Mouse (Mus musculus) adrenal gland, adult 2 months (tissue): ENCODE data around the gene Smyd2. TPM values are rescaled to one million over a fixed set of nuclear protein-coding genes. Genes with fewer than 3 reads are reported as not detected.

Source experiments
- DNase-seq: peaks from one replicate; pipeline ENCODE4 v3.0.0; 2021
- long read RNA-seq: library from polyadenylated mRNA; stranded (forward); transcript quantifications from one replicate; pipeline ENCODE4 v2.0.0, GENCODE M21; 2021
- polyA plus RNA-seq: library from polyadenylated mRNA; depleted of rRNA; stranded (reverse); fragments of >200 nt; gene quantifications from 2 replicates; pipeline ENCODE4 v1.2.3, GENCODE M21; 2012; rRNA removed
- total RNA-seq, 2 experiments: library from RNA; stranded (reverse); gene quantifications; 2 replicates each; pipeline ENCODE4 v1.2.3; 2021

Gene Smyd2
- total RNA-seq (10 to 100 TPM; 76.9 to 85.2 TPM), polyA plus RNA-seq (60.6 and 72.5 TPM in 2 replicates)
- long read RNA-seq, transcript Smyd2-201 (12 exons, 1,680 nt), result major isoform, 64 of 78 reads
- long read RNA-seq, partial matches to known transcripts, result 9 of 78 reads
- long read RNA-seq, other reads (novel, unspliced or antisense), result 4 of 78 reads

GRCm38 (mm10) chr1:189921818-189922592 lies at the start of gene Smyd2:
Gene Smyd2, minus strand, starts transcription at chr1:189922363.
- DNase-seq, result peak; percentile 91

DNA sequence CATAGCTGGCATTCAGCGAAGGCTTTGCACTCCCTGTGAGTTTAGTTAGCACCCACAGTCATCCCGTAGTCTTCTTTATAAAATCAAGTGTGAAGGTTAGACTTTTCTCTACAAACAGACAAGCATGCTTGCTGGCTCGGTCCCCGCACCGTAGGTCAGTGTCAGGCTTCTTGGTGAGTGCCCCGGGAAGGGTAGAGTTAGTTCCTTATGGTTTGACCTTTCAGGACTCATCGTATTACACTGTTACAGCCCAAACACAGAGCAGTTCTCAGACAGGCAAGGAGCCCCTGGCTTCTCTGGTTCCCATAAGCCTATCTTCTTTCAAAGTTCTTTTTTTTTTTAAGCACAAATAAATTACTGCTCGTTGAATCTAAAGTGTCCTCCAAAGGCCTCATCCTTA lies 48.2 kb upstream of the Smyd2 start:
- no peak for DNase-seq

DNA sequence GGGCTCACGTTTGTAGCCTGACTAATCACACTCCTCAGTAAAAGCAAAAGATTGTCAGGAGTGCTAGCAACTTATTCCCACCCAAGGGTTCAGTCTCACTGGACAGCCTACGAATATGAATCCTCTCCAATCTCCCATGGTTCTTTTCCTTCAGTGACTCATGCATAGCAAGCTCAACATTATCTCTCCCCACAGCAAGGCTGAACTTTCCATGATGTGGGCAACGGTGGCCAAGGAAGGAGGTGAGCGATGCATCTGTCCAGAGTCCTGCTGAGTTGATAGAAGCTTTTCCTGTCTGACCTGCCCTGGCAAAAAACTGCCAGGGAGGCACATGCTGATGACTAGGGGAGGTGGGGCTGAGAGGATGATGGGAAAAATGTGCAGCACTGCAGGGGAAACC lies 45.9 kb upstream of the Smyd2 start:
- peak; percentile 9 for DNase-seq

DNA sequence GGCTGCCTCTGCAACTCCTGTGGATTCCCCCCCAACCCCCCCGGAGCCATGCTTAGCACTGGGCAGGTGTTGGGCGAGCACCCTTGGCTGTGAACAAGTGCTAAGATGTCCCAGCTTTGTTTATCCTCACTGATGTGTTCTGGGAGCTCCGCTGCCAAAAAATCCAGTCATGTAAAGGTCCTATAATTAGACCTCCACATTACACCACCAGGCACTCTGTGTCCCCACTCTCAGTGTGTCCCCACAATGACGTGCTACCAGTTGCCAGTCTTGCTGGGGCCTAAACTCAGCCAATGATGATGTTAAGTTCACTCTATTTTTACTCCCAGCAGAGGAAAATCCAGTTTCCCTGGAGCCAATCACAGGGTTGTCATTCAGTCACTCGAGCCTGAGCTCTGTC lies 38.3 kb upstream of the Smyd2 start:
- no peak for DNase-seq

DNA sequence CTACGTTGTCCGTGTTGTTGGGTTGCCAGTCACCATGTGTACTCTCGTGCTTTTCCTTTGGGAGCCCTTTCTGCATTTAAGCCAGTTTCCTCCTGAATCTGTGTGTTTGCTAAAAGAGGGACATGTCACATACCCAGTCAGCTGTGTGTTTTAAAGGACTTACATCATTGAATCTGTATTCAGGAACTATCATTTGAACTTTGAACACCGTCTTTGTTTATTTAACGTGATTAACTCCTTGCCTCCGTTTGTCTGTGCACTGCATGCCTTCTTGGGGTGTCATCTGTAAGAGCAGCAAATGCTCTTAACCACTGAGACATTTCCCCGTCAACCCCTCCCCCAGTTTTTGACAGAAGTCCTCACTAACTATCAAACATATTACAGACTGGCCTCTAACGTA lies 37.6 kb upstream of the Smyd2 start:
- no peak for DNase-seq

- no peak for DNase-seq
These were observed 29.7 kb upstream of the Smyd2 start for GRCm38 (mm10) chr1:189951861-189952260.

- DNase-seq, result no peak
These were observed 25.2 kb upstream of the Smyd2 start for GRCm38 (mm10) chr1:189947411-189947810.

DNA sequence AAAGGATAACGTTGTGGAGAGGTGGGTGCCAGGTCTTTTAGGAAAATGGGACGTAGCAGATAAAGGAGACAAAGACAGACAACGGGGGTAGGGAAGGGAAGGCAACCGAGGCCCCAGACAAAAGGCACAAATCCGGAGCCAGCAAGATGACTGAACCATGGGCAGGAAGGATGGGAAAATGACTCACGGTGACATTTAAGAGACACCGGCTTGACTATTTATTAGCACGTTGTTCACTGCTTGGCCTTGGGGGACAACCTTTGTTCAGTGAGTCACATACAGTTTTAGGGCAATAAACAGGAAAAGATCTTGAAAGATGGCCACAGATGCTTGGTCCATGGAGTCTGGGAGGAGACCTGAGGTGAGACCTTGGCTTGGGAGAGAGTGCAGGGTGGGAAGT lies 24.0 kb upstream of the Smyd2 start:
- peak; percentile 74 for DNase-seq

DNA sequence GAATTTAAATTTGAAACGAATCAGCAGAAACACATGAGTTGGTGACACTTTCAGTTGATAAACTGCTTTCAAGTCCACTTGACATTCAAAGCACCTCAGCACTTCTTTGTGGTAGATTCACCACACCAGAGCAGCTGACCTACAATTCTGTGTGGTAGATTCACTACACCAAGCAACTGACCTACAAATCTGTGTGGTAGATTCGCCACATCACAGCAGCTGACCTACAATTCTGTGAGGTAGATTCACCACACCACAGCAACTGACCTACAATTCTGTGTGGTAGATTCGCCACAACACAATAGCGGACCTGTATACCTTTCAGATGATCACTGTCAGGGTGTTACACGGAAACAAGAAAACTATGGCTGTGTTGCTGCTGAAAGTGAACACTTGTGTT lies 19.6 kb upstream of the Smyd2 start:
- DNase-seq, result no peak

DNA sequence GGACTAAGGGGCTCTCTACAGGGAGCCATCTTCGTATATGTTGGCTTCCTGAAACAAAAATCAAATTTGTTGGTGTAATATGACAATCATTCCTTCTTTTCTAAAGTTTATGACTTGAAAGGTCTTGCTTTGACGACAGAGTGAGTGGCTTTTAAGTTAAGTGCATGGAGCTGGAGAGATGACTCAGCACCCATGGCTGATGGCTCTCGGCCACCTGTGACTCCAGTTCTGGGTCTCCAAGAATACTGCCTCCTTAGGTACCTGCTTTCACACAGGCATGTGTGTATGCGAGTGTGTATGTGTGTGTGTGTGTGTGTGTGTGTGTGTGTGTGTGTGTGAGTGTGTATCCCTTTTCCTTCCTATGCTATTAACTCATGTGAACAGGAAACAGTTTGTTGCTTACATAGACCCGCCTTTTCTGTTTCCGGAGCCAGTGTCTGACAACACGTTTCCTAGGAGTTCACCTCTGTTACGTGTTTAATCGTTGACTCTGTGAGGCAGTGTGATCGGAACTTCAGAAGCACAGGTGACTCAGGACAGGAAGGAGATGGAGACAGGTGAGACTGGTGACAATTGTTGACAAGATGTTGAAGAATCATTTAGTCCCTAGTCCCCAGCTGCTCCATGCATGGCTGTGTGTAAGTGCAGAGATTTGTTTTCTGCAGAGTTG lies 14.4 kb upstream of the Smyd2 start:
- DNase-seq, result peak; percentile 26

- DNase-seq, result no peak
These were observed 11.5 kb upstream of the Smyd2 start for GRCm38 (mm10) chr1:189933480-189934202.

- DNase-seq, result no peak
These were observed 10.8 kb upstream of the Smyd2 start for GRCm38 (mm10) chr1:189932976-189933375.

DNA sequence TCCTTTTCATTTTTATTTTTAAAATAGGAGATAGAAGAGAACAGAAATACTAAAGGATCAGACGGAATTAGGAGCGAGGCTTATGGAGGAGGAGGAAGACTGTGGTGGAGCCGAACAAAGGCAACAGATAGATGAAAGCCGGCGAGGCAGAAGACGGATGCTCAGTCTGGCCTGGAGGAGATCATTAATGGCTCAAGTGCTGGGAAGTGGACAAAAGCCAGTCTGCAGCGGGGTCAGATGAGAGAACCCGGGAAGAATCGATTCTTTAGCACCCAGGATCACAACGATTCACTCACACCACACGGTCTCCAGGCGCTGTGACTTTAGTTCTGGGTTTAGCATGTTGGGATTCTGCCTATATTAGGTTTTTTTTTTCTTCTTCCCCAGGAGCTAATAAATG lies 10.0 kb upstream of the Smyd2 start:
- no peak for DNase-seq

- no peak for DNase-seq
These were observed 7.7 kb upstream of the Smyd2 start for GRCm38 (mm10) chr1:189929896-189930295.

GRCm38 (mm10) chr1:189927644-189928043 lies 5.5 kb upstream of the Smyd2 start:
- peak; percentile 82 for DNase-seq

DNA sequence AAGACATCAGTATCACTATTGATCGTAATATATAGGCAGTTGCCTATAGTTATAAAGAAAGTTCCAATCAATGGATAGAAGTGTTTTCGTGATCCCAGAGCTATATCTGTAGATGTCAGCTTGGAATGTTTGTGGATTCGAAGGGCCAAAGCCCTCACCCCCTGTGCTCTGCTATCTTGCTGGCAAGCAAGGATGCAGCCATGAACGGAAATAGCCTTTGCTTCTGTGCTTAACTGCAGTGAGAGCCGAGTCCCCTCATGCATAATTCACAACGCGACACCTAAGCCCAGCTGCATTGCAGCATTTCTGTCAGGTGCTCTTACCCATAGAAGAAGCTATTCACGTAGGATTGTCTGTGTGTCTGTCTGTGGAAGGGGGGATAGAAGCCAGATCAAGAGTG lies 4.1 kb upstream of the Smyd2 start:
- DNase-seq, result no peak

DNA sequence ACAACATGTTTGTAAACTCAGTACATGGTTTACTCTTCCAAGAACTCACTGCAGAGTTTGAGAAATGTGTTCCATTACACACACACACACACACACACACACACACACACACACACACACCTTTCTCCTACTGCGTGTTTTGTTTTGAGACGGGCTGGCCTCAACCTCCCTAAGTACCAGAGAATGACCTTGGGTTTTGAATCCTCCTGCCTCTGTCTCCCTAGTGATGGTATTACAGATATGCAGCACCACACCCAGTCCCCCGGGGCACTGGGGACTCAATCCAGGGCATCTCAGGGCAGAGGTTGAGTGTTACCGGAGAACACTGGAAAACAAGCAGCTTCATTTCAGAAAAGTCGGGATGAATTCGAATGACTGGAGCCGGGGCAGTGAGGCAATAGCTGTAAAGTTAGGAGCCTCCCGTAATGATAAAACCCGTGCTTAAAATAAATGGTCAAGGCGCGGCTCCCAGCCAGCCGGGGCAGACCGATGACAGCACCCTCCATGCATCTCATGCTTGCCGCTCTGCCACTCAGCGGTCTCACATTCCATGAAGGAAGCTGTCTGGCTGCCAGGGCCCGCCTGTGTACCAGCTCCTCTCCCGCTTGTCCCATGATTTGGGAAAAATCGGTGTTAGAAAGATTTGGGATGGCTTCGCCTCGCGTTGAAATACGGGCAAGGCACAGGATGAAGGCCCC lies 1.9 kb upstream of the Smyd2 start:
- no peak for DNase-seq

DNA sequence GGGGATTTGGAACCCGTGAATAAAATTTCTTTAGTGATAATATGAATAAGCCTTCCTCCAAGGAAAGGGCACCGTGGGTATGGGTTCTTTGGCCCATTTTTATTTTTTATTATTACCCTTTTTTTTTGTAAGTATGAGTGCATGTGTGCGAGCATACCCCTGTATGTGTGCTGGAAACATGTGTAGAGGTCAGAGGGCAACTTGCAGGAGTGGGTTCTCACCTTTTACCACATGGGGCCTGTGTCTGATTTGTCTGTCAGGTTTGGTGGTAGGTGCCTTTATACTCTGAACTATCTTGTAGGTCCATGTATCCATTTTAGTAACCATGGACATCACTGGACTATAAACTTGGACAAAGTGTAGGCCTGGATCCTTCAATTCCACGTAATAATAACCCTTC lies 994 bp upstream of the Smyd2 start:
- DNase-seq, result no peak

GRCm38 (mm10) chr1:189922721-189923120 lies 558 bp upstream of the Smyd2 start:
- DNase-seq, result no peak

DNA sequence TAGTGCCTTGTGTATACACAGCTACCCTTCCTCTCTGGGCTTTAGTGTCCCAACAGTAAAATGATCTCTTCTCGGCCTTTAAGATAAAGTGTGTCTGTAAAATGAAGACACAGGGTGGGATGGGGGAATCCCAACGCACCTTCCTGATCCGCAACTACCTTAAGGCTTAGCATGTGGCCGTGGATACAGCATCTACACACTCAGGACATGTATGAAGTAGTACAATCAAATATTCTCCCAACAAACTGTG lies 670 bp downstream of the Smyd2 start:
- no peak for DNase-seq

- DNase-seq, result peak; percentile 27
These were observed 1.2 kb downstream of the Smyd2 start for GRCm38 (mm10) chr1:189920701-189921567.
